Mouse (Mus musculus) midbrain, embryonic 12.5 days (tissue): ENCODE measurements around the gene Tmem132e. TPM values are rescaled to one million over a fixed set of nuclear protein-coding genes. Genes with fewer than 3 reads are reported as not detected.

Experiments
- ATAC-seq: fragments of 200-750 bp; cut with Nextera tagmentation; 2 replicates; pipeline ENCODE4 v1.8.0; 2017; ENCODE audit warnings: low read depth, moderate TSS enrichment, moderate library complexity; ENCODE audit not compliant: low FRiP score
- H3K27ac ChIP-seq: fragments of 300-500 bp; sonication (generic); replicated peaks from 2 replicates; pipeline ENCODE4 v1.5.1; 2016; ENCODE audit warnings: mild to moderate bottlenecking
- H3K27me3 ChIP-seq: fragments of 300-500 bp; sonication (generic); 2 replicates; pipeline ENCODE4 v1.6.1; 2016; ENCODE audit warnings: mild to moderate bottlenecking
- H3K36me3 ChIP-seq: fragments of 300-500 bp; sonication (generic); 2 replicates; pipeline ENCODE4 v1.6.1; 2016
- H3K4me1 ChIP-seq: fragments of 300-500 bp; sonication (generic); 2 replicates; pipeline ENCODE4 v1.6.1; 2016
- H3K4me2 ChIP-seq: fragments of 300-500 bp; sonication (generic); replicated peaks from 2 replicates; pipeline ENCODE4 v1.6.1; 2016; ENCODE audit warnings: mild to moderate bottlenecking, moderate library complexity
- H3K4me3 ChIP-seq: fragments of 300-500 bp; sonication (generic); 2 replicates; pipeline ENCODE4 v1.5.1; 2016; ENCODE audit warnings: mild to moderate bottlenecking
- H3K9ac ChIP-seq: fragments of 300-500 bp; sonication (generic); replicated peaks from 2 replicates; pipeline ENCODE4 v1.6.1; 2016; ENCODE audit warnings: mild to moderate bottlenecking, moderate library complexity
- H3K9me3 ChIP-seq: fragments of 300-500 bp; sonication (generic); 2 replicates; pipeline ENCODE4 v1.6.1; 2016; ENCODE audit warnings: mild to moderate bottlenecking
- WGBS: fragments of 180-500 bp; shearing (Covaris S2); methylation state at CpG from one replicate; pipeline ENCODE4 v1.1.7; 2016; 5-methylcytosine and 5-hydroxymethylcytosine counted together
- polyA plus RNA-seq: library from polyadenylated mRNA; unstranded; fragments of >200 nt; fragmentation: Nextera tagmentation; extraction: Ambion mirVana; gene quantifications from 2 replicates; pipeline ENCODE4 v1.2.1, GENCODE M21; 2016

Gene Tmem132e
- polyA plus RNA-seq = 1.0 and 1.4 TPM in 2 replicates

GRCm38 (mm10) chr11:82388371-82389313 is at the start of gene Tmem132e:
Tmem132e (plus strand) TSS chr11:82388900.
- Histone ChIP-seq H3K4me3 (peak within 1 kb of the TSS; percentile 61), H3K27ac (0 out of 2 replicates have a peak within 1 kb of the TSS, but pooled peaks have one; percentile 30), H3K36me3 (no peaks in the 10 kb centered on the region), H3K4me2 (peak within 1 kb of the TSS; percentile 95), H3K9me3 (no peaks in the 10 kb centered on the region), H3K4me1 (peaks cover 32% of the 10 kb centered on the region), H3K9ac (peak within 1 kb of the TSS; percentile 66), H3K27me3 (peaks cover 83% of the 10 kb centered on the region)
- WGBS = under 1% methylated on average over 84 of the region's 88 CpGs
- ATAC-seq = peak; percentile 57

GRCm38 (mm10) chr11:82339921-82340401 is 48.7 kb upstream of the Tmem132e start:
- Histone ChIP-seq H3K9ac (no peak overlapping the region), H3K9me3 (no peaks in the 10 kb centered on the region), H3K4me3 (no peak overlapping the region), H3K27me3 (no peaks in the 10 kb centered on the region), H3K36me3 (no peaks in the 10 kb centered on the region), H3K27ac (no peak overlapping the region), H3K4me2 (no peak overlapping the region), H3K4me1 (no peaks in the 10 kb centered on the region; the same call in 1 of the 2 replicates)
- no peak for ATAC-seq
- 47% methylated on average over 7 of the region's 7 CpGs for WGBS

DNA sequence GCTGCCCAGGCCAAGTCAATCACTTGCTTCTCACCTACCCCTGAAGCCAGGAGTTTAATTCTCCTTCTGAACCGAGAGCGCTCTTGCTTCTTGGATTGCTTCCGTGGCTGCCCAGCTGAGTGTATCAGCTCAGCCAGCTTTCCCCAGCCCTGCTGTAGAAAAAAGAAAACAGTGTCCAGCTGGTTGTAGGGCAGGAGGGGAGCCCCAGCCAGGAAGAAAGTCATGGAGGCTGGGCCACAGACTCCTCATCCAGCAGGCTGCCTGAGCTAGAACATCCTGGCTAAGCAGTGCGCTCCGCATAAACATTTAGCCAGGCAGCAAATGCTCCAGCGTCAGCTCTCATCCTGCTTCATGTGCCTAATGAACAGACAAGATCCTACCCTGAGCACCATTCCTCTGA is 48.3 kb upstream of the Tmem132e start:
- WGBS = 63% methylated on average over 6 of the region's 6 CpGs
- Histone ChIP-seq H3K4me1 (peaks cover under 1% of the 10 kb centered on the region), H3K4me3 (no peak overlapping the region), H3K27ac (no peak overlapping the region), H3K9ac (no peak overlapping the region), H3K27me3 (no peaks in the 10 kb centered on the region), H3K36me3 (no peaks in the 10 kb centered on the region), H3K4me2 (no peak overlapping the region), H3K9me3 (no peaks in the 10 kb centered on the region)
- ATAC-seq = no peak

GRCm38 (mm10) chr11:82340900-82341299 is 47.8 kb upstream of the Tmem132e start:
- Histone ChIP-seq H3K36me3 (no peaks in the 10 kb centered on the region), H3K9ac (no peak overlapping the region), H3K4me2 (no peak overlapping the region), H3K27me3 (no peaks in the 10 kb centered on the region), H3K4me1 (peaks cover 4% of the 10 kb centered on the region), H3K9me3 (no peaks in the 10 kb centered on the region), H3K27ac (no peak overlapping the region), H3K4me3 (no peak overlapping the region)
- 67% methylated on average over 2 of the region's 2 CpGs for WGBS
- no peak for ATAC-seq

DNA sequence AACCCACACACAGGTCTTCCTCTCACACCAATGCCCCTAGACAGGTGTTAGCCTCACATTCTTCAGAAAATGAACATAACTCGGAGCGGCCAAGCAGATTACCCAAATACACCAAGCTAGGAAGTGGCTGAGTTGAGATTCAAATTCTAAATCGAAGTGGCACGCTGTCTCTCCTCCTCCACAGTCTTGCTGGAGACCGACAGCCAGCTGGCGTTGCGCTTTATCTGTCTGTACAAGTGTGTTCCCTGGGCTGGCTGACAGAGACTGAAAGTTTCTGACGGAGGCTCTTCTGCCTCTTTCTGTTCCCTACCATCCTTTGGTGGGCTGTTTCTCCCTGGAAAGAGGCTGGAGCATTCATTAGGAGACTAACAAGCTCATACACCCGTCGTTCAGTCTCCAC is 37.7 kb upstream of the Tmem132e start:
- H3K27ac ChIP-seq = no peak overlapping the region
- ATAC-seq = no peak
- H3K9me3 ChIP-seq = no peaks in the 10 kb centered on the region
- 87% methylated on average over 10 of the region's 10 CpGs for WGBS
- H3K4me1 ChIP-seq = no peaks in the 10 kb centered on the region
- H3K36me3 ChIP-seq = no peaks in the 10 kb centered on the region
- H3K4me2 ChIP-seq = no peak overlapping the region
- H3K4me3 ChIP-seq = no peak overlapping the region
- no peak overlapping the region for H3K9ac ChIP-seq
- H3K27me3 ChIP-seq = no peaks in the 10 kb centered on the region; the same call in 1 of the 2 replicates

- Histone ChIP-seq H3K9ac (no peak overlapping the region), H3K27ac (no peak overlapping the region), H3K4me1 (peaks cover 13% of the 10 kb centered on the region; the same call in 1 of the 2 replicates), H3K4me2 (no peak overlapping the region), H3K4me3 (no peak overlapping the region), H3K27me3 (0 out of 2 replicates have a peak, but pooled peaks cover 7% of the 10 kb centered on the region), H3K9me3 (no peaks in the 10 kb centered on the region), H3K36me3 (no peaks in the 10 kb centered on the region)
- ATAC-seq = no peak
- WGBS = 78% methylated on average over 11 of the region's 11 CpGs
These were observed 18.5 kb upstream of the Tmem132e start for GRCm38 (mm10) chr11:82370151-82370550.

DNA sequence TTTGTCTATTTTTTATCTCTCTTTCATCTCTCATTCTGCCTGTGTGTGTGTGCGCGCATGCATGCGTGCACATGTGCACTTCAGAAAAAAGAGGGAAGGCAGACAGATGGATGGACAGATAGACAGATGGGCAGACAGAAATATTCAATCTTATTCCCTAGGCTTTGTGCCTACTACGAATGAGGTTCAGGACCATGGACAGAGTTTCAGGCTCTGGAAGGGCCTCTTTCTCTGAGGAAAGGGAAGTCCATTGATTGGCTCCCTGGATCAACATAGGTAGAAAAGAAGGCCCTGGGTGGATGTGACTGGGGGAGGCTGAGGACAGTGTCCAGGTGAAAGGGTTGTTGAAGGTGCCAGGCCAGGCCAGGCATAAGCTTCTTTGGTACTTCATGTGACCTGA is 17.1 kb upstream of the Tmem132e start:
- Histone ChIP-seq H3K9me3 (no peaks in the 10 kb centered on the region), H3K36me3 (no peaks in the 10 kb centered on the region), H3K9ac (no peak overlapping the region), H3K4me1 (peaks cover 13% of the 10 kb centered on the region; the same call in 1 of the 2 replicates), H3K4me3 (no peak overlapping the region), H3K27me3 (0 out of 2 replicates have a peak, but pooled peaks cover 7% of the 10 kb centered on the region), H3K4me2 (no peak overlapping the region), H3K27ac (no peak overlapping the region)
- 72% methylated on average over 4 of the region's 4 CpGs for WGBS
- ATAC-seq = no peak

- Histone ChIP-seq H3K27me3 (peaks cover 39% of the 10 kb centered on the region), H3K4me3 (no peak overlapping the region), H3K4me2 (no peak overlapping the region), H3K9ac (no peak overlapping the region), H3K27ac (no peak overlapping the region), H3K4me1 (peaks cover 16% of the 10 kb centered on the region), H3K9me3 (no peaks in the 10 kb centered on the region), H3K36me3 (no peaks in the 10 kb centered on the region)
- WGBS = 49% methylated on average over 3 of the region's 3 CpGs
- ATAC-seq = peak; percentile 85
These were observed 8.0 kb upstream of the Tmem132e start for GRCm38 (mm10) chr11:82380606-82381202.

DNA sequence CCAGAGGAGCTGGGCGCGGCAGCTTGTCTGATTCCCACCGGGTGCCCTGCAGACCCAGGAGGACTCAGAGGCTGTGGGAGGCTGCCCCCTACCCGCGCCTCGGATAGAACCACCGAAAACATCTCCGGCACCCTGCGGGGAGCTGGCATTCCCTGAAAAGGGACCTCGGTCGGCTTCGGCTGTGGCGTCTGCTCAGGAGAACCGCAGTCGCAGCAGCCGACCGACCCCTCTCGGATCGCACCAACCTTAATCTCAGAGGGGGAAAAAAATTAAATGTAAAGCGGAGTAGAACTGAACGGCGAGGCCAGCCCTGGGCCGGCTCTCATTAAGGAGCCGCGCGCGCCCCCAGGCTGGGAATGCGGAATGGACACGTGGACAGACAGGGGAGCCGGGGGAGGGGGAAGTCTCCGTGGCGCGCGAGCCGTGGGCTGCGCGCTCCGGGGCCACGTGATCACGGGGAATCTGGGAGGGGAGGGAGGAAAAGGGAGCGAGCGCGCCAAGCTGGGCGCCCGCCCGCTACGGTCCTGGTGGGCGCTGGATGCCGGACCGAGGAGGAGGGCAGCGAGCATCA is 1.6 kb upstream of the Tmem132e start:
- Histone ChIP-seq H3K27me3 (peaks cover 93% of the 10 kb centered on the region), H3K4me1 (peaks cover 32% of the 10 kb centered on the region), H3K27ac (no peak overlapping the region), H3K9ac (peak overlapping the region; percentile 66), H3K4me2 (peak overlapping the region; percentile 95), H3K36me3 (no peaks in the 10 kb centered on the region), H3K4me3 (peak overlapping the region; percentile 61), H3K9me3 (no peaks in the 10 kb centered on the region)
- WGBS = under 1% methylated on average over 50 of the region's 51 CpGs
- ATAC-seq = peak; percentile 68

- peak overlapping the region; percentile 95 for H3K4me2 ChIP-seq
- no peaks in the 10 kb centered on the region for H3K36me3 ChIP-seq
- peaks cover 32% of the 10 kb centered on the region for H3K4me1 ChIP-seq
- ATAC-seq = 0 out of 2 replicates have a peak, but pooled peaks have one; percentile 21
- H3K9me3 ChIP-seq = no peaks in the 10 kb centered on the region
- H3K9ac ChIP-seq = peak overlapping the region; percentile 66
- under 1% methylated on average over 47 of the region's 47 CpGs for WGBS
- H3K27ac ChIP-seq = no peak overlapping the region
- H3K27me3 ChIP-seq = peaks cover 91% of the 10 kb centered on the region
- peak overlapping the region; percentile 61 for H3K4me3 ChIP-seq
These were observed 874 bp upstream of the Tmem132e start for GRCm38 (mm10) chr11:82387711-82388341.
